Mouse (Mus musculus) lung, embryonic 16.5 days (tissue): ENCODE results near the gene 1700019D03Rik. TPM values are rescaled to one million over a fixed set of nuclear protein-coding genes. Genes with fewer than 3 reads are reported as not detected.

Experiments
- polyA plus RNA-seq: library from polyadenylated mRNA; unstranded; fragments of >200 nt; fragmentation: Nextera tagmentation; extraction: Ambion mirVana; gene quantifications from 2 replicates; pipeline ENCODE4 v1.2.1, GENCODE M21; 2015

Gene 1700019D03Rik
- polyA plus RNA-seq, 1 experiment from 2014 or later = 2.5 TPM

Other genes with a start within 250 kb of the 1700019D03Rik start
- 12.8 and 14.8 TPM in 2 replicates for gene Inpp1, start 202.5 kb downstream of the 1700019D03Rik start, polyA plus RNA-seq
- gene Hibch, start 175.2 kb downstream of the 1700019D03Rik start, polyA plus RNA-seq = 20.6 and 20.8 TPM in 2 replicates
- 0.18 and 0.23 TPM in 2 replicates for gene Mstn, start 41.5 kb upstream of the 1700019D03Rik start, polyA plus RNA-seq
- gene 1700019A02Rik, start 167.5 kb upstream of the 1700019D03Rik start, polyA plus RNA-seq = not detected in 2 replicates